ENCODE assay signal across 17 mouse cellular contexts in the genomic region with DNA sequence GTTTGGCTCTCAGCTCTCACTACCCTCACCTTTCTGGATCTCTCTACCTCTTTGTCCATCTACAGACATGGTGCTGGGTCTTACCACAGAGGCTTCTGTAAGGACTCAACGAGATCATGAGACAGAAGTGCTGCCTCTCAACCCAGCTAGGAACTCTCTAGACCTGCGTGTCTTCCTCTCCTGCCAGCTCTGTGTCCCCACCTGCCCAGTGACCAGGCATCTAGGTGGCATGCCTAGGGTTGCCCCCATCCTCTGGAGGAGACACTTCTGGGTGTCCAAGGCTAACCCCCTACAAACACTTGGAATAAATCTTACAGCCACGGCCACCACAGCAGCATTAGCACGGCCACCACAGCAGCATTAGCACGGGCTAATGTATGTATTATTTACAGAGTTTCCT.
"Had no signal": no experiment of that assay in that cellular context is flagged by ENCODE, and none has a peak within 500 bp of the region (broad histone marks: within the 10 kb centered on the region; RNA-seq: fewer than 3 reads in every experiment).

No protein-coding gene starts in this region.

- H3K4me2 ChIP-seq: liver, embryonic 11.5 days; liver, embryonic 13.5 days; liver, embryonic 15.5 days; neural tube, embryonic 12.5 days; stomach, embryonic 15.5 days had no signal

- ATAC-seq: liver, postnatal 0 days; midbrain, embryonic 16.5 days had no signal

- H3K4me1 ChIP-seq: liver, embryonic 13.5 days; liver, embryonic 15.5 days had no signal

- DNase-seq: liver, embryonic 13.5 days; liver, postnatal 0 days; lung, adult 2 months; lung, postnatal 14 days; midbrain, embryonic 14.5 days; right cerebral cortex, postnatal 14 days; thymus, adult 2 months; thymus, postnatal 25 days; thymus, postnatal 4 days had no signal

- H3K36me3 ChIP-seq: liver, embryonic 13.5 days; liver, embryonic 15.5 days; neural tube, embryonic 12.5 days; stomach, embryonic 15.5 days had no signal

- H3K9me3 ChIP-seq: liver, embryonic 13.5 days; liver, embryonic 15.5 days; neural tube, embryonic 12.5 days; stomach, embryonic 15.5 days had no signal

- H3K27ac ChIP-seq: liver, embryonic 13.5 days; liver, embryonic 15.5 days; macrophage; neural tube, embryonic 12.5 days; stomach, embryonic 15.5 days; stomach, postnatal 0 days had no signal

- H3K4me3 ChIP-seq: liver, embryonic 13.5 days; liver, embryonic 15.5 days; megakaryocyte, embryonic 14.5 days; neural tube, embryonic 12.5 days; stomach, embryonic 15.5 days had no signal

- H3K9ac ChIP-seq: liver, embryonic 13.5 days; liver, embryonic 15.5 days; liver, postnatal 0 days; neural tube, embryonic 12.5 days; stomach, embryonic 15.5 days had no signal

- H3K27me3 ChIP-seq: liver, embryonic 13.5 days; liver, embryonic 15.5 days; neural tube, embryonic 12.5 days; stomach, embryonic 15.5 days had no signal
